Mouse (Mus musculus) stomach, postnatal 0 days (tissue): ENCODE measurements around the gene Cyth3.

Source experiments
- CTCF ChIP-seq: IDR thresholded peaks from 2 replicates; pipeline ENCODE4 v1.5.1; 2016; ENCODE audit warnings: antibody characterized with exemption, low read depth, mild to moderate bottlenecking, moderate library complexity
- EP300 ChIP-seq: optimal IDR thresholded peaks from 2 replicates; pipeline ENCODE3; 2016; ENCODE audit warnings: antibody characterized with exemption

GRCm38 (mm10) chr5:143706822-143707200 lies 84.6 kb downstream of the Cyth3 start:
- TF ChIP-seq EP300 (no peak), CTCF (no peak)
